Mouse (Mus musculus) kidney, adult 11 months (tissue): ENCODE measurements around the gene Ripor3.

Source experiments
- DNase-seq: peaks from one replicate; pipeline ENCODE4 v3.0.0; 2022

Gene Ripor3

DNA sequence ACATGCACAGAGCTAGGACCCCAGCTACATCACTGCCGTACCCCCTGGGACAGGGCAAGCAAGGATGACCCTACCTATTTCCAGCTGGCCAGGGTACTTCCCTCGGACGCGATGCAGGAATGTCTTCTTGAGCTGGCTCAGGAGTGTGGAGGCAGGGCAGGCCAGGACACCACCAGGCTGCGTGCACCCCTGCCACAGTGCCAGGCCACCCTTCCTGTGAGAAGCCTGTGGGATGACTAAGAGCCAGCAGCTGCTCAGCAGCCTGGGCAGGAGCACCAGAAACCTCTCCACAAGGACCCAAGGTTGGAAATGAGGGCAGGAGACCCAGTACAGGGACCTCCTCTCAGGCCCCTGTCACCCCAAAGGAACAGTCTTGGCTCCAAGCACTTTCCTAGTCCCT lies 26.0 kb downstream of the Ripor3 start:
- no peak for DNase-seq

- DNase-seq: no peak
These were observed 27.8 kb downstream of the Ripor3 start for GRCm38 (mm10) chr2:167982646-167983045.

DNA sequence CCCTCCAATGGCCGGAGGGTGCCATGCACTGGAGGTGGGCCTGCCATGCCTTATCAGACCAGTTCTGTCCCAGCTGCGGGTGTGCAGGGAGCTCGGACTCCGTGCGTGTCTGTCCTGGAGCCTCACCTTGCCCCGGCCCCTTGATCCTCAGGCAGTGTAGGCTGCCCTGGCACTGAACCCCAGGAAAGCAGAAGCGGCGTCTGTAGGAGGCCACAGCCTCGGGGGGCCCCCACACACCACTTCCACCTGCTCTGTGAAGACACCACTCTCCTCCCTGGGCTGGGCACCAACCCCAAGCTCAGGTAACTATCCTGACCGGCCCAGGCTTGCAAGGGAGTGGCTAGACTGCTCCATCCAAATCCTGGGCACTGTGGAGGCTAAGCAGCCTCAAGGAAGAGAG lies 30.0 kb downstream of the Ripor3 start:
- no peak for DNase-seq

DNA sequence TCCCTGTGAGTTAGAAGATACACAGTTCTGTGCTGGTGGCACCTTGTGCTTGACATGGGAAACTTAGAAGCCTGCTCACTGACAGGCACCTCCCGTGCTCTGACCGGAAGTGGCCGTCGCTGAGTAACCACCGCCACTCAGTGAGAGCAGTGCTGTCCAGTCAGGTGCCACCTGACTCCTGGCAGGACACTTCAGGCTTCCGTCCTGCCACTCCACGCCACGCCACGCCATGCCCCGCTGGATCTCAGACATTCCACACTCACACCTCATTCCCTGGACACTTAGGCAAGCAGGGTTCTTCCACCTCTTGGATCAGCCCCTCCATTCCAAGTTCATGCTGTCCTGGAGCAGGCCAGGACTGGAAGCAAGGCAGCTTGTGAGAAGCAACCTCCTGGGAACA lies 32.1 kb downstream of the Ripor3 start:
- no peak for DNase-seq

DNA sequence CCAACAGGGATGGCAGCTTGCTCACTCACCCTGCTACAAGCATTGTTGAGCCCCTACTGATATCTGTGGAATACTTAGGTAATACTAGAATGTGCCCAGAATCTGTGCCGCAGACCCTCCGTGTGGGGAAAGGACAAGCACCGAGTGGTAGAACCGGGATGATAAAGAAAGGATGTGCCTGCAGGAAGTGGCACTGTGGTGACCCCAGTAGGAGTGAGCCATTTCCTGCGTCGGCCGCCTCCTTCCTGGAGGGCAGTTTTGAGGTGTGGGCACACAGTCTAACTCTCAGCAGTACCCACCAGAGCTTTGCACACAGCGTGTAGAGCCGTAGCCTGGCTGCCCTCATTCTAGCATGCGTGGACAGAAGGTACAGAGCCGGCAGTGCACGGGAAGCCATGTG lies 34.7 kb downstream of the Ripor3 start:
- DNase-seq: no peak

DNA sequence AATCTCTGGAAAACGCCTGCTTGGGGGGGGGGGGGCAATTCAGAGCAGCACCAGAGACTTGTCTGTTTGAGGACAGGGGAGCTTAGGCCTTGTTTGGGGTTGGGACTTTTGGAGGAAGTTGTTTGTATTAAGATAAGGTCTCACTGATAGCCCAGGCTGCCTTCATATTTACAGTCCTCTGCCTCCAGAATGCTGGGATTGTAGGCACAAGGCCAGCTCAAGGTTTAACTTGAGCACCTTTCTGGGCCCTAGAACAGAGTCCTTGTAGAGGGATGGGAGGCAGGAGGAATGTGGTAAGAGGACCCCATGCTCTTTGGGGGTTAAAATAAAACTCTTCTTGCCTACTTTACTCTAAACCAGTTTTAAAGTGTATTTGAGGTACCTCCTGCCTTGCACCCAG lies 37.6 kb downstream of the Ripor3 start:
- DNase-seq: no peak

DNA sequence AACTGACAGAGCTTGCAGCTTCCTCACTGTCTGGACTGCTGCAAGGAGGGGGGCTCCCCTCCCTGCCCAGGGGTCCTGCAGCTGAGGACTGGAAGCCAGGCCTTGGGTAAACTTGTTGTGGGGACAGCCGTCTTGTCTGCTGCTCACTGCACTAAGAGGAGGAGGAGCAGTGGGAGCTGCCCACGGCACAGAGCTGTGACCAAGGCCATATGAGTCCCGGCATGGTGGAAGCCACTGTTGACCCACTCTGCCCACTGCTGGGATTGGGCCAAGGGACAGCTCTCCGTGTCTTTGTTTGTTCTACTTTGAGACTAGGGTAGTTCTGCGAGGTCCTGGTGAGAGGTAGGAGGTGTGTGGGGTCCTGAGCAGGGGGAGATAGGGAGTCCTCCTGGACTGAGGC lies 38.3 kb downstream of the Ripor3 start:
- DNase-seq: no peak

- DNase-seq: no peak
These were observed 40.4 kb downstream of the Ripor3 start for GRCm38 (mm10) chr2:167969851-167970541.

DNA sequence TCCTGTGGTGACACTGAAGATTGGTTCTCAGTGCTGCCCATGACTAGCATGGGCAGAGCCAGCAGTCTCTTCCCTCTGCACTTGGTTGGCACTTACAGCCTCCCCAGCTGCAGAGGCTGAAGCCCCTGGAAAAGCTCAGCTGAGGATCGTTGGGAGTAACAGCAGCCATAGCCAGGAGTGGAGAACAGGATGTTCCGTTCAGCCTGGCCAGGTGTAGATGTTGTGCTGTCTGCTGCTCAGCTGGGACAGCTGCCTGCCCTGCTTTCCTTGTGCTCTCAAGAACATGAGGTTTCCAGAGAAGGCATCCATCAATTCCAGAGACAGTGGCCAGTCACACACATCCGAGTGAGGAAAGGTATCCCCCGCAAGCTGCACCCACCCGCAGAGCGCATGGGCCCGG lies 41.9 kb downstream of the Ripor3 start:
- DNase-seq: no peak

- no peak for DNase-seq
These were observed 44.5 kb downstream of the Ripor3 start for GRCm38 (mm10) chr2:167965911-167966310.

DNA sequence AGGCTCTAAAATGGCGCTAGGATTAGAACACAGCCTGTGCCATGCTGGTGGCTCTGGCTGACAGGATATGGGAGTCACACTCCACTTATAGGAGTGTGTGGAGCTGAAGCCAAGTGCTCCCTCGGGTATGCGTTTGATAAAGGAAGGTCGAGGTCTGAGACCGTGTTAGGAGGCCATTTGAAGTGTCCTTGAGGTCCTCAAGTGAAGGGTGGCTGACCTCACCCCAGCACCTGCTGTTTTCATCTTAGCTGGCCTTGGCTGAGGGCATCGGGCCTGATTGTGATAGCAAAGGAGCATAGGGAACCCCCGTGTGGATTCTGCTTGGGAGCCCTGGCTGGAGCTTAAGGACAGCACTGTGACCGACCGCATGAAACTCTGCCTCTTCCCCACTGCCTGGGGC lies 46.1 kb downstream of the Ripor3 start:
- no peak for DNase-seq

- no peak for DNase-seq
These were observed 46.6 kb downstream of the Ripor3 start for GRCm38 (mm10) chr2:167963778-167964300.

DNA sequence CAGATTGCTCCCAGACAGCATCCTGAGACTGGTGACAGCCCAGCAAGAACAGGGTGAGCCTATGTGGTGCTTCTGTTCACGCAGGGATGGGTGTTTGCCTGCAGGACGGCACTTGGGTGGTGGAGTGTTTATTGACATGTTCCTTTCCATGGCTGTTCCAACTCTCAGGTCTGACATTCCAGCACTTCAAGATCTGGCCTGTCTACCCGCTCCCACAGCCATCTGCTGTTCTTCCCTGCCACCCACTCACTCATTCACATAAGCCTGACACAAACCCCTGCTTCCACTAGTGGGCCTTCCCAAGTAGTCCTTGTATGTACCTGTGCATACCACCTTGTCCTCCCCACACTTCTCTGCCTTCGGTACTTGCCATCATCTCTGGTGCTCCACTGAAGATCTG lies 47.2 kb downstream of the Ripor3 start:
- no peak for DNase-seq

- DNase-seq: no peak
These were observed 48.1 kb downstream of the Ripor3 start for GRCm38 (mm10) chr2:167962347-167962746.

DNA sequence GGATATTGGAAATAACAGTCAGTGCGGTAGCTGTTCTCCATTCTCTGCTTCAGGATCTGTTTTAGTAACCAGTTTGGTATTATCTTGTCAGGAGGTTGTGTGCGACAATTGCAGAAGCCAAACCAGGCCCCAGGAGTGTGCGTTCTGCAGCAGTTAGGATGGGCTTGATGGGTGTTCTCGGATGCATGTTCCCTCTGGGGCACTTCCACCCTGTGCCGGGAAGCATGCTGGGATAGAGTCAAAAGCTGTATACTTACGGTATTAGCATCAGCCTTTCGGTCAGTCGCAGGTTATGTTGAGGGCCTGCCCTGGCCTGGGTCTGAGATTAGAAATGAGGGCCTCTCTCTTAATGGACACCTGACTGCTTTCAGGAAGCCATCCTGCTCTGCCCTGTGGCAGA lies 49.8 kb downstream of the Ripor3 start:
- no peak for DNase-seq

DNA sequence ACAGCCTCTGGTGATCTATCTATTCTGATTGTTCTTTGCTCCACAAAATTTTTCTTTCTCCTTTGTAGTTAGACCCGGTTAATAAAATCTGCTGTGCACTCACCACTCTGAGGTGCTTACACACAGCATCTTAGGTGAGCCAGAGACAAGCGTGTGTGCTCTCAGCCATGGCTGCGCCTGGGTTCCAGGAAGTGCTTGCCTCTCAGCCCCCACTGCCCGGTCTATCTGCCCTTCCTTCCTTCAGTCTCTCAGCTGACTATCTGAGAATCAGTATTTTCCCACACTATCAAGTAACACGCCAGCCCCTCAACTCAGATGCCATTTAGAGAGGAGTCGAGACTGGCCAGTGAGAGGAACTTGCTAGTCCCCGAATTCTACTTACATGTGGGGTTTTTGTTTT lies 50.4 kb downstream of the Ripor3 start:
- no peak for DNase-seq

DNA sequence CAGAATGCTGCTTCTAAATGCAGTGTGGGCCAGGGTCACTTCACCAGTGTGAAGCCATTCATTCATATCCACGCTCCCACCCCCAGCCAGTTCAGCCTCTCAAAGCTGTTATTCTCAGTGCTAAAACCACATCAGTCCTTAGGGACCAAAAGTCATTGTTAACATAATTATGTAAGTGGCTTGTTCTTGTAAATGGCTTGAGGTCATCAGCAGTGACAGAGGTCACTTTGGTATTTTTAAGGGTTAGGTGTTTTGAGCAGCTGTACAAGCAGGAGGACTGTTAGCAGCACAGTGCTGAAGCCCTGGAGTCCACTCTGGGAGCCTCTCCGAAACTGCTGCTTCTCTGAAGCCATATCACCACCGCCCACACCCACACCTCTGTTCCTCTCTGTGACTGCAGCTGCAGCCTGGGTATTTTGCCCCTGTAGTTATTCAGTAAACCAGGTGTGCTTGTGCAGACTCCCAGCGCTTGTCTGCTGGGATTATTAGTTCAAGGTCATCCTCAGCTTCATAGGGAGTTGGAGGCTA lies 51.0 kb downstream of the Ripor3 start:
- peak; percentile 67 for DNase-seq

GRCm38 (mm10) chr2:167958843-167959242 lies 51.6 kb downstream of the Ripor3 start:
- peak; percentile 89 for DNase-seq

DNA sequence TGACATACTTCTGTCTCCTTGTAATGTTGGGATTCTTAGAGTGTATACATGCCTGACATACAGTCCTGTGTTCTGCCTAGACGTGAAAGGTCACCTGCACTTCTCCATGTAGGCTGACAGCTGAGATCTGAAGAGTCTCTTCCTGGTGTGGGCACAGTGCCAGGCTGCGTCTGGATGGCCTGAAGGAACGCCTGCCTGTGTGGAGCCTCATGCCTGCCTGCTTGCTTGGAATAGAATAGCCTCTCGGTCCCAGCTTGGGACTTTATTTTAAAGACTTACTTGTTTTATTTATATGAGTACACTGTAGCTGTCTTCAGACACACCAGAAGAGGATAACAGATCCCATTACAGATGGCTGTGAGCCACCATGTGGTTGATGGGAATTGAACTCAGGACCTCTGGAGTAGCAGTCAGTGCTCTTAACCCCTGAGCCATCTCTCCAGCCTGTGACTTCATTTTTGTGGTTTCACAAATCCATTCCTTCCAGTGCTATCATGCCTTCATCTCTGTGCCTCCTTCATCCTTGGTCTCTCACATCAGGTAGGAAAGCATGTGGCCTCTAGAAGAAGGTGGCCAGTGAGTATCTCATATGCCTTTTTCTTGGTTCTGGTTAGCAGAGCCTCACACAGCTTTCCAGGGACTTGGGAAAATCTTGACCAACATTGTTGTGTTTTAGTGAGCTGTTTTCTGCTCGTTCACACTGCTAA lies 52.2 kb downstream of the Ripor3 start:
- DNase-seq: no peak

DNA sequence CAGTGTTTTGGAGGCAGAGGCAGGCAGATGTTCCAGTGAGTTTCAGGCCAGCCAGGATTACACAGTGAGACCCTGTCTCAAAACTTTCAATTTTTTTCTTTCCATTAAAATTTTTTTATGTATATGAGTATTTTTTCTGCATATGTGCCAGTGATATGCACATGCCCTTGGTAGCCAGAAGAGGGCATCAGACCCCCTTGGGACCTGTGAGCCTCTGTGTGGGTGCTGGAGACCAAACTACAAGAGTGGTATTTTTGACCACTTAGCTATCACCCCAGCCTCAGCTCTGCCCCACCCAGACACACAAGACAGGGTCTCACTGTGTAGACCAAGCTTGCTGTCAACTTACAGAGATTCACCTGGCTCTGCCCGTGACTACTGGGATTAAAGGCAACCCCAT lies 52.9 kb downstream of the Ripor3 start:
- no peak for DNase-seq

GRCm38 (mm10) chr2:167954928-167955327 lies 55.5 kb downstream of the Ripor3 start:
- DNase-seq: no peak

- no peak for DNase-seq
These were observed 56.6 kb downstream of the Ripor3 start for GRCm38 (mm10) chr2:167953819-167954218.

GRCm38 (mm10) chr2:167951301-167952211 lies 58.9 kb downstream of the Ripor3 start:
- DNase-seq: no peak
